Mouse (Mus musculus): Measurements from ENCODE around the gene Atp7a.

Gene Atp7a

GRCm38 (mm10) chrX:106171106-106171852 lies 144.2 kb downstream of the Atp7a start:
- DNase-seq (ENCODE audit: low spot score in 2 of 2), result peak; percentile 18 to 39

- no peak for DNase-seq (ENCODE audit: low spot score in 2 of 2)
These were observed 144.7 kb downstream of the Atp7a start for GRCm38 (mm10) chrX:106171853-106172154.

Measured in heart, adult 9 months (tissue).